Mouse (Mus musculus): Measurements from ENCODE around the gene 1110025L11Rik.

DNA sequence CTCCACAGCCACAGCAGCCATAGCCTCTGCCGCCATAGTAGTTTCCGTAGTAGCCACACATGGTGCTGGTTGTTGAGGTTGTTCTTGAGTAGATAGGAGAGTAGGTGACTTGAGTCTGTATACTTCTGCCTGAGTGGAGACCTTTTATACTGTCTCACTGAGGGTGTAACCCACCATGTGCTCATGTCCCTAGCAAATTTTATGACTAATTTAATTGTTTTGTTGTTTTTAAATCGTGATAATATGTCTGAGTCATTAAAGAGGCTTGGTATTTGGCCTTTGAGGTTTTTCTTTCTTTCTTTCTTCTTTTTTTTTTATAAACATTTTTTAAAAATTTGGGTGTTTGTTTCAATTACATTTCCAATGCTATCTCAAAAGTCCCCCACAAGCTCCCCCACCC, 16.0 kb downstream of the 1110025L11Rik start, which contains the start of gene Krtap6-5:
- no peak for TF ChIP-seq CTCF (conservative IDR thresholded peaks at IDR 0.05 in 1 of 2, IDR thresholded peaks at IDR 0.05 in 1 of 2; ENCODE audit: low read depth in 2 of 2, low read length in 2 of 2)
- no peak for TF ChIP-seq EP300 (IDR thresholded peaks at IDR 0.05; ENCODE audit: low read length)
- no peak for TF ChIP-seq SMC3 (IDR thresholded peaks at IDR 0.05; ENCODE audit: low read depth, low read length)
- no peak for TF ChIP-seq ELF1 (IDR thresholded peaks at IDR 0.05; ENCODE audit: low read depth, low read length)

Measured in CH12.LX (cell line).